Mouse (Mus musculus) MEL (cell line): ENCODE results near the gene Neu2. TPM values are rescaled to one million over a fixed set of nuclear protein-coding genes. Genes with fewer than 3 reads are reported as not detected.

Source experiments
- DNase-seq: peaks from one replicate; pipeline ENCODE4 v3.0.0; 2011; ENCODE audit warnings: low read depth, low spot score
- H3K27ac ChIP-seq: 2 replicates; pipeline ENCODE4 v1.5.1; 2012; ENCODE audit warnings: low read depth, mild to moderate bottlenecking, control low read depth, low read length, moderate library complexity; ENCODE audit not compliant: control insufficient read depth
- H3K27me3 ChIP-seq, 2 experiments: fragments of 150-350 bp in 1 of 2; sonication (generic) in 1 of 2; 2 replicates each; pipeline ENCODE4 v1.6.1; 2012; ENCODE audit warnings: low read length in 2 of 2, mild to moderate bottlenecking in 2 of 2, improper control_type of control experiment in 1 of 2, moderate library complexity in 1 of 2; ENCODE audit not compliant: insufficient read depth in 2 of 2, control insufficient read depth in 1 of 2
- H3K36me3 ChIP-seq, 2 experiments: 2 replicates each; pipeline ENCODE4 v1.6.1; 2012 to 2014; ENCODE audit warnings: low read length in 2 of 2, improper control_type of control experiment in 1 of 2, inconsistent platforms in 1 of 2, mild to moderate bottlenecking in 1 of 2; ENCODE audit not compliant: insufficient read depth in 2 of 2, control insufficient read depth in 1 of 2
- H3K4me1 ChIP-seq, 2 experiments: fragments of 150-350 bp in 1 of 2; sonication (generic) in 1 of 2; 2 replicates each; pipeline ENCODE4 v1.6.1; 2012; ENCODE audit warnings: low read length in 2 of 2, improper control_type of control experiment in 1 of 2, mild to moderate bottlenecking in 1 of 2; ENCODE audit not compliant: insufficient read depth in 2 of 2, control insufficient read depth in 1 of 2
- H3K4me3 ChIP-seq, 2 experiments: fragments of 150-350 bp in 1 of 2; sonication (generic) in 1 of 2; 2 replicates each; pipeline ENCODE4 v1.5.1; 2012; ENCODE audit warnings: low read depth in 2 of 2, low read length in 2 of 2, mild to moderate bottlenecking in 2 of 2, moderate library complexity in 2 of 2, control low read depth in 1 of 2, improper control_type of control experiment in 1 of 2; ENCODE audit not compliant: control insufficient read depth in 1 of 2, insufficient read depth in 1 of 2
- H3K79me2 ChIP-seq: 2 replicates; pipeline ENCODE4 v1.6.1; 2012; ENCODE audit warnings: mild to moderate bottlenecking, low read length, moderate library complexity; ENCODE audit not compliant: control insufficient read depth, poor library complexity, insufficient read depth
- H3K9ac ChIP-seq: 2 replicates; pipeline ENCODE4 v1.6.1; 2012; ENCODE audit warnings: low read depth, mild to moderate bottlenecking, control low read depth, low read length, moderate library complexity; ENCODE audit not compliant: control insufficient read depth, poor library complexity, severe bottlenecking
- H3K9me3 ChIP-seq: fragments of 150-350 bp; sonication (generic); replicated peaks from 2 replicates; pipeline ENCODE4 v1.6.1; 2012; ENCODE audit warnings: mild to moderate bottlenecking, low read length, improper control_type of control experiment, moderate library complexity; ENCODE audit not compliant: insufficient read depth
- CHD1 ChIP-seq: IDR thresholded peaks from 2 replicates; pipeline ENCODE4 v1.6.1; 2012; ENCODE audit warnings: low read depth, mild to moderate bottlenecking, inconsistent platforms, low read length, improper control_type of control experiment
- CHD2 ChIP-seq: IDR thresholded peaks from 2 replicates; pipeline ENCODE4 v1.6.1; 2011; ENCODE audit warnings: low read length, improper control_type of control experiment
- E2F4 ChIP-seq: IDR thresholded peaks from 2 replicates; pipeline ENCODE4 v1.6.1; 2011; ENCODE audit warnings: low read depth, low read length, improper control_type of control experiment, borderline replicate concordance
- ELF1 ChIP-seq: IDR thresholded peaks from 2 replicates; pipeline ENCODE4 v1.6.1; 2014; ENCODE audit warnings: low read depth, mild to moderate bottlenecking, inconsistent platforms, low read length, improper control_type of control experiment, moderate library complexity
- EP300 ChIP-seq, 2 experiments: IDR thresholded peaks; 2 replicates each; pipeline ENCODE4 v1.6.1; 2011; ENCODE audit warnings: improper control_type of control experiment in 2 of 2, low read length in 2 of 2, low read depth in 1 of 2, mild to moderate bottlenecking in 1 of 2
- ETS1 ChIP-seq: IDR thresholded peaks from 2 replicates; pipeline ENCODE4 v1.6.1; 2012; ENCODE audit warnings: low read depth, mild to moderate bottlenecking, inconsistent platforms, low read length, improper control_type of control experiment, moderate library complexity
- GATA1 ChIP-seq: IDR thresholded peaks from 2 replicates; pipeline ENCODE4 v1.6.1; 2011; ENCODE audit warnings: low read depth, low read length, improper control_type of control experiment
- HCFC1 ChIP-seq: IDR thresholded peaks from 2 replicates; pipeline ENCODE4 v1.6.1; 2012; ENCODE audit warnings: low read depth, mild to moderate bottlenecking, inconsistent platforms, low read length, improper control_type of control experiment, moderate library complexity
- KAT2A ChIP-seq: conservative IDR thresholded peaks from 2 replicates; pipeline ENCODE4 v1.6.1; 2012; ENCODE audit warnings: low read depth, low read length, improper control_type of control experiment, inconsistent platforms
- MXI1 ChIP-seq: IDR thresholded peaks from 2 replicates; pipeline ENCODE4 v1.6.1; 2011; ENCODE audit warnings: mild to moderate bottlenecking, low read depth, low read length, improper control_type of control experiment
- MYC ChIP-seq: IDR thresholded peaks from 2 replicates; pipeline ENCODE4 v1.6.1; 2011; ENCODE audit warnings: low read depth, mild to moderate bottlenecking, low read length, improper control_type of control experiment, moderate library complexity
- NELFE ChIP-seq: IDR thresholded peaks from 2 replicates; pipeline ENCODE4 v1.6.1; 2011; ENCODE audit warnings: low read depth, low read length, improper control_type of control experiment
- NRF1 ChIP-seq: IDR thresholded peaks from 2 replicates; pipeline ENCODE4 v1.6.1; 2014; ENCODE audit warnings: low read depth, mild to moderate bottlenecking, inconsistent platforms, low read length, improper control_type of control experiment, moderate library complexity; ENCODE audit not compliant: poor library complexity, insufficient read depth, severe bottlenecking
- POLR2A ChIP-seq, 2 experiments: IDR thresholded peaks; 2 replicates each; pipeline ENCODE4 v1.6.1; 2011 to 2012; ENCODE audit warnings: low read length in 2 of 2, mild to moderate bottlenecking in 2 of 2, control low read depth in 1 of 2, improper control_type of control experiment in 1 of 2, low read depth in 1 of 2, moderate library complexity in 1 of 2; ENCODE audit not compliant: control insufficient read depth in 1 of 2, insufficient read depth in 1 of 2, poor library complexity in 1 of 2
- POLR2AphosphoS2 ChIP-seq: IDR thresholded peaks from 2 replicates; pipeline ENCODE4 v1.6.1; 2011; ENCODE audit warnings: low read length, improper control_type of control experiment
- RCOR1 ChIP-seq: IDR thresholded peaks from 2 replicates; pipeline ENCODE4 v1.6.1; 2012; ENCODE audit warnings: low read depth, mild to moderate bottlenecking, inconsistent platforms, low read length, improper control_type of control experiment
- SIN3A ChIP-seq: IDR thresholded peaks from 2 replicates; pipeline ENCODE4 v1.6.1; 2012; ENCODE audit warnings: low read length, improper control_type of control experiment, inconsistent platforms
- TAL1 ChIP-seq: IDR thresholded peaks from 2 replicates; pipeline ENCODE4 v1.6.1; 2012; ENCODE audit warnings: mild to moderate bottlenecking, inconsistent platforms, low read length, moderate library complexity, mixed read lengths
- TBP ChIP-seq: IDR thresholded peaks from 2 replicates; pipeline ENCODE4 v1.8.0; 2011; ENCODE audit warnings: low read depth, low read length, improper control_type of control experiment
- TCF12 ChIP-seq: IDR thresholded peaks from 2 replicates; pipeline ENCODE4 v1.6.1; 2014; ENCODE audit warnings: low read depth, mild to moderate bottlenecking, inconsistent platforms, low read length, improper control_type of control experiment, moderate library complexity
- USF1 ChIP-seq: IDR thresholded peaks from 2 replicates; pipeline ENCODE4 v1.6.1; 2014; ENCODE audit warnings: low read depth, mild to moderate bottlenecking, inconsistent platforms, low read length, improper control_type of control experiment, moderate library complexity
- ZC3H11A ChIP-seq: IDR thresholded peaks from 2 replicates; pipeline ENCODE4 v1.6.1; 2012; ENCODE audit warnings: low read depth, mild to moderate bottlenecking, inconsistent platforms, low read length, improper control_type of control experiment
- ZKSCAN1 ChIP-seq: IDR thresholded peaks from 2 replicates; pipeline ENCODE4 v1.6.1; 2012; ENCODE audit warnings: low read depth, mild to moderate bottlenecking, inconsistent platforms, low read length, improper control_type of control experiment, moderate library complexity
- ZNF384 ChIP-seq: IDR thresholded peaks from 2 replicates; pipeline ENCODE4 v1.6.1; 2012; ENCODE audit warnings: low read depth, mild to moderate bottlenecking, inconsistent platforms, low read length, improper control_type of control experiment
- polyA plus RNA-seq, 2 experiments: library from polyadenylated mRNA; stranded (reverse) in 1 of 2; unstranded in 1 of 2; fragments of >175 nt in 1 of 2; fragments of >200 nt in 1 of 2; gene quantifications; 2 replicates each; pipeline versions ENCODE4 v1.2.1 to v1.2.4; 2012; ENCODE audit warnings: low replicate concordance in 2 of 2, low read depth in 1 of 2; ENCODE audit not compliant: insufficient read length in 2 of 2, insufficient read depth in 1 of 2, missing spikeins in 1 of 2
- total RNA-seq: library from RNA; depleted of rRNA; stranded (reverse); fragments of 300-350 nt; gene quantifications from 2 replicates; pipeline ENCODE4 v1.2.3, GENCODE M21; 2012

Neu2 gene
- total and polyA plus RNA-seq, 3 experiments, result not detected

DNA sequence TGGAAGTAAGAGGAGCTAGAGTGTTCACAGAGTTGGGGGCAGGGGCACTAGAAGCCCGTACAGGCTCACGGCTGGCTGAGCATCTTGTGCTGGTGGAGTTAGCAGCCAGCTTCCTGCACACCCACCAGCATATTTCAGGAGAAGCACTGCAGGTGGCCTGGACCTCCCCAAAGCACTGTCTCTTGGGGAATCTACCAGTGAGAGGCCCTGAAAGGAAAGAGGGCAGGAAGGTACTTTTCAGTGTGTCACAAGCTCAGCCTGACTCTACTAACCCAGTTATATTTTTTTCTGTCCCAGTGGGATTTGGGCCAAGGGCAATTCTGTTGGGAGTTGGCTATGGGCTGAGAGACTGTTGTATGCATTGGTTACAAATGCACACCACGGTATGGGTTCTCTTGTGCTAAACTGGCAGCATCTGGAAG lies 112.2 kb downstream of the Neu2 start:
- peak overlapping the region; percentile 81 to 85 for H3K4me3 ChIP-seq
- no peaks in the 10 kb centered on the region for H3K9me3 ChIP-seq
- TF ChIP-seq NRF1, result no peak
- TF ChIP-seq ELF1, result no peak
- no peak for TF ChIP-seq ETS1
- no peak for TF ChIP-seq USF1
- TF ChIP-seq HCFC1, result no peak
- TF ChIP-seq KAT2A, result no peak
- no peak for TF ChIP-seq RCOR1
- TF ChIP-seq GATA1, result no peak
- no peak for TF ChIP-seq CHD1
- no peak for TF ChIP-seq TBP
- TF ChIP-seq NELFE, result no peak
- TF ChIP-seq MXI1, result no peak
- TF ChIP-seq ZNF384, result no peak
- TF ChIP-seq SIN3A, result no peak
- no peak for TF ChIP-seq ZC3H11A
- TF ChIP-seq POLR2AphosphoS2, result no peak
- no peak for TF ChIP-seq E2F4
- H3K79me2 ChIP-seq, result peaks cover 54% of the 10 kb centered on the region
- peak overlapping the region; percentile 92 for H3K9ac ChIP-seq
- peak overlapping the region; percentile 25 for H3K27ac ChIP-seq
- no peaks in the 10 kb centered on the region for H3K27me3 ChIP-seq
- peaks cover 33 to 57% of the 10 kb centered on the region in 2 experiments for H3K4me1 ChIP-seq
- no peak for DNase-seq
- H3K36me3 ChIP-seq, result peaks cover 0 to 48% of the 10 kb centered on the region in 2 experiments; a peak in 3 of 4 replicates

- Histone ChIP-seq H3K4me1 (peaks cover 53 to 74% of the 10 kb centered on the region in 2 experiments), H3K27ac (peak overlapping the region; percentile 74), H3K9ac (peak overlapping the region; percentile 37), H3K9me3 (no peaks in the 10 kb centered on the region), H3K27me3 (no peaks in the 10 kb centered on the region), H3K4me3 (no peak overlapping the region), H3K79me2 (peaks cover 66% of the 10 kb centered on the region), H3K36me3 (peaks cover 0 to 69% of the 10 kb centered on the region in 2 experiments; a peak in 3 of 4 replicates)
- TF ChIP-seq MXI1, result peak; percentile 42; the same call in 1 of the 2 replicates
- peak; percentile 68 to 74 for TF ChIP-seq EP300 (IDR thresholded peaks at IDR 0.05; ENCODE audit: low read depth in 1 of 2, low read length in 2 of 2)
- no peak for TF ChIP-seq ZKSCAN1
- TF ChIP-seq POLR2A (IDR thresholded peaks at IDR 0.05; ENCODE audit: control insufficient read depth in 1 of 2, insufficient read depth in 1 of 2, low read depth in 1 of 2, low read length in 2 of 2, poor library complexity in 1 of 2), result 0 out of 4 replicates have a peak, but pooled peaks of 1 of the 2 experiments have one; percentile 14
- TF ChIP-seq GATA1, result peak; percentile 91
- TF ChIP-seq TCF12, result peak; percentile 48; the same call in 1 of the 2 replicates
- TF ChIP-seq POLR2AphosphoS2, result no peak
- TF ChIP-seq NRF1, result no peak
- peak; percentile 45; the same call in 1 of the 2 replicates for TF ChIP-seq TAL1
- TF ChIP-seq CHD2, result no peak
- 0 out of 2 replicates have a peak, but pooled peaks have one; percentile 17 for TF ChIP-seq MYC
- peak; percentile 65; the same call in 1 of the 2 replicates for TF ChIP-seq SIN3A
- 0 out of 2 replicates have a peak, but pooled peaks have one; percentile 23 for TF ChIP-seq HCFC1
- TF ChIP-seq TBP, result 0 out of 2 replicates have a peak, but pooled peaks have one; percentile 39
- TF ChIP-seq RCOR1, result peak; percentile 26; the same call in 1 of the 2 replicates
- peak; percentile 49; the same call in 1 of the 2 replicates for TF ChIP-seq ETS1
- TF ChIP-seq NELFE, result no peak
- TF ChIP-seq KAT2A, result no peak
- no peak for TF ChIP-seq E2F4
- peak; percentile 52 for DNase-seq
Measured at GRCm38 (mm10) chr1:87623977-87624666, 114.4 kb downstream of the Neu2 start.
